Mouse (Mus musculus): ENCODE measurements around the gene Nol10. TPM values are rescaled to one million over a fixed set of nuclear protein-coding genes. Genes with fewer than 3 reads are reported as not detected.

The Nol10 gene
- polyA plus RNA-seq (2012; rRNA removed): 15.4 TPM in 2 replicates

GRCm38 (mm10) chr12:17348048-17349036 is at the start of gene Nol10:
Nol10 (plus strand) TSS chr12:17348458.
- DNase-seq (ENCODE audit: extremely low spot score in 1 of 2, low spot score in 1 of 2): peak; percentile 70 to 92

DNA sequence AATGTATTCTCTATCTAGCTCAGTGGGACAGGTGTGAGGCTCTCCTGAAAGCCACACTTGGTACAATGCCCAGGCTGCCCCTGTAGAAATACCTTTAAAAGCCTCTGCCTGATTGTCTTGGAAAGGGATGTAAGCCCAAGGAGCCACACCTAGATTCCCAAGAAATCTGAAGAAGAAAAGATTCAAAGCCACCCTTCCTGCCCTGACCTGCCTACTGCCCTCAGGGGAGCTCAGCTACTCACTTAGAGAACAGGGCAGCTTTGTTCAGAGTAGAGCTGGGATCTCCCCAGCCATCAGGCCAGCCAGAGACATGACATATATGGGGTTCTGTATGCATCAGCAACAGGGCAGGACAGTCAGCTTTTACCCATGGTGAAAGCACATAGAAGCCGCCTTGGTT is 48.4 kb upstream of the Nol10 start:
- DNase-seq (ENCODE audit: extremely low spot score in 1 of 2, low spot score in 1 of 2): no peak

DNA sequence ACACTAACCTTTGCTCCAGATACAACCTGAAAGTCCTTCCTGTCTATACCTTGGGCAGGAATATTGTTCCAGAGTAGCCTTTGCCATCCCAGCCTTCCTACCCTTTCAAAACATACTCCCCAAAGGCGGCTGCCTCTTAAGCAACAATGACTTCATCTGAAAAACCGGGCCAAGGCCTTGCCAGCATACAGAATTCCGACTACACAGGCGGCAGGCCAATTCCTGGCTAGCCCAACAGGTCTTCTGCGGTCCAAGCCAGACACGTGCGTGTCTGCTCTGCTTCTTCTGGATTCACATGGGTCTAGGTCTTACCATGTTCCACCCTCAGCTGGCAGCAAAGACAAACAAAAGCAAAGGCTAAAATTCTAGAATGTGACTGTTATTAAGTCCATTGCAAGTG is 42.8 kb upstream of the Nol10 start:
- no peak for DNase-seq (ENCODE audit: extremely low spot score in 1 of 2, low spot score in 1 of 2)

DNA sequence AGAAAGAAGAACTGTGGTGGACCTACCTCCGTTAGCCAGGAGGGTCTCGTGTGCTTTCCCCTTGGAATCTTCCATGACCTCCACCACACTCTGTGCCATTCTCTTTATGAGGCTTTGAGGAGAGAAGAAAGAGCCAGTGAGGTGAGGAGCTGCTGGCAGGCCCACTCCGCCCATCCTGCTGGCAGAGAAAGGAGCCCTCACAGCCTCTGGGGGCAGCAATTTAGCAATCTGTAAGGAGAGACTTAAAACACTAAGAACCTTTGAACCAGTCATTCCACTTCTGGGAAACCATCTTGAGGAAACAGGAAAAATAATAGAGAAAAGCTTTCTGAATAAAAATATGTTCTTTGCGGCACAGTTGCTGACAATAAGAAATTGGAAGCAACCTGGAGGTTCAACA is 40.0 kb upstream of the Nol10 start:
- DNase-seq (ENCODE audit: extremely low spot score in 1 of 2, low spot score in 1 of 2): no peak

DNA sequence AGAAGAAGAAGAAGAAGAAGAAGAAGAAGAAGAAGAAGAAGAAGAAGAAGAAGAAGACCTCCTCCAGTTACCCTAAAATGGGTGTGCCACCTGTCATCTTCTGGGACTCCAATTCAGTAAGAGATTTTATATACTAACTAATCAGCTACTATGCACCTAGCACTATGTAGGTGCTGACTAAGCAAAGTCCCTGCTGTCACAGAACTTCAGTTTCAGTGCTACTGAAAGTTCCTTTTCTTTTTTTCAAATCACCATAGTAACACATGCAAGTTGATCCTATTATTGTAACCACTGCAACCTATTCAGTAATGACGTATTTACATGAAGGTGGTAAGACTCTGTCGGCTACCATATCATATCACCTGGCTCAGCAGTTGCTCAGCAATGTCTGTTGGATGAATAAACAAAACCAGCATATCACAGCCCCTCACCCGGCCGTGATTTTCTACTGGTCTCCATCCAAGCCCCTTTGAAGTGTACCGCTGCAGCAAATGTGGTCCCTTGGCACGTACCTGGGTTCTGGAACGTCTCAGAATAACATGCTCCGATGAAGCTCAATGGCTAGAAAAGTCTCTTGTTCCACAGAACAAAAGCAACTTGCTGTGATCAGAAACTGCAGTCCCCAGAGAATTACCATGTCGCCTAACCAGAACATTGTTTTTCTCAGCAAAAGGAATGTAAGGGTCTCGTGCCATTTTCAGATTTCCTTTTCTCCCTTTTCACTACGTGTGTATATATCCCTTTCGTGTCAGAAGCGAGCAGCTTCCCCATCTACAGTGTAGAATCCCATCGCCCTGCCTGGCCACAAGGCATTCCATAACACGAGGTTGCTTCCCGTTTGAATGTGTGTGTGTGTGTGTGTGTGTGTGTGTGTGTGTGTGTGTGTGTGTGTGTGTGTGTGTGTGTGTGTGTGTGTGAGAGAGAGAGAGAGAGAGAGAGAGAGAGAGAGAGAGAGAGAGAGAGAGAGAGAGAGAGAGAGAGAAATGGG is 37.1 kb upstream of the Nol10 start:
- no peak for DNase-seq (ENCODE audit: extremely low spot score in 1 of 2, low spot score in 1 of 2)

- DNase-seq (ENCODE audit: extremely low spot score in 1 of 2, low spot score in 1 of 2): no peak
Measured at GRCm38 (mm10) chr12:17316096-17316495, 32.2 kb upstream of the Nol10 start.

GRCm38 (mm10) chr12:17317970-17318369 is 30.3 kb upstream of the Nol10 start:
- DNase-seq (ENCODE audit: extremely low spot score in 1 of 2, low spot score in 1 of 2): no peak

GRCm38 (mm10) chr12:17318453-17318852 is 29.8 kb upstream of the Nol10 start:
- no peak for DNase-seq (ENCODE audit: extremely low spot score in 1 of 2, low spot score in 1 of 2)

- peak in 1 of 2 experiments; percentile 23 for DNase-seq (ENCODE audit: extremely low spot score in 1 of 2, low spot score in 1 of 2)
Measured at GRCm38 (mm10) chr12:17324549-17325470, 23.4 kb upstream of the Nol10 start.

- DNase-seq (ENCODE audit: extremely low spot score in 1 of 2, low spot score in 1 of 2): no peak
Measured at GRCm38 (mm10) chr12:17329259-17329658, 19.0 kb upstream of the Nol10 start, which contains the start of gene Atp6v1c2. Atp6v1c2 (minus strand) TSS chr12:17329359.

- no peak for DNase-seq (ENCODE audit: extremely low spot score in 1 of 2, low spot score in 1 of 2)
Measured at GRCm38 (mm10) chr12:17333459-17333858, 14.8 kb upstream of the Nol10 start.

DNA sequence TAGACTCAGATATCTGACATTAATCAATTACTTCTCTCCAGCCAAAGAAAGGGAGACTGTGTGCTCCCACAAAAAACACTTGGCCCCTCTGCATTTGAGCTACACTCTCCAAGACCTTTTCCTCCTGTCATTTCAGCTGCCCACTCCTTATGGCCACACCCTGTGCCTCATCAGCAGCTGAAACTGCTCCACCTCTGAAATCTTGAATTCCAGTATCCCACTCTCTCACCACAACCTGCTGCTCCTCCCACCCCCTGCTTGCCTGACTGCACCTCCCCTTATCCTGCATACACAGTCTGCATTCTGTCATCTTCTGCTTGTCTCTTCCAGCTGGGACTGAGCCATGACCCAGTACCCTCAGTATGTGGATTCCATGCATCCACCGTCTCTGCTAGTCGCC is 9.9 kb upstream of the Nol10 start:
- DNase-seq (ENCODE audit: extremely low spot score in 1 of 2, low spot score in 1 of 2): no peak

DNA sequence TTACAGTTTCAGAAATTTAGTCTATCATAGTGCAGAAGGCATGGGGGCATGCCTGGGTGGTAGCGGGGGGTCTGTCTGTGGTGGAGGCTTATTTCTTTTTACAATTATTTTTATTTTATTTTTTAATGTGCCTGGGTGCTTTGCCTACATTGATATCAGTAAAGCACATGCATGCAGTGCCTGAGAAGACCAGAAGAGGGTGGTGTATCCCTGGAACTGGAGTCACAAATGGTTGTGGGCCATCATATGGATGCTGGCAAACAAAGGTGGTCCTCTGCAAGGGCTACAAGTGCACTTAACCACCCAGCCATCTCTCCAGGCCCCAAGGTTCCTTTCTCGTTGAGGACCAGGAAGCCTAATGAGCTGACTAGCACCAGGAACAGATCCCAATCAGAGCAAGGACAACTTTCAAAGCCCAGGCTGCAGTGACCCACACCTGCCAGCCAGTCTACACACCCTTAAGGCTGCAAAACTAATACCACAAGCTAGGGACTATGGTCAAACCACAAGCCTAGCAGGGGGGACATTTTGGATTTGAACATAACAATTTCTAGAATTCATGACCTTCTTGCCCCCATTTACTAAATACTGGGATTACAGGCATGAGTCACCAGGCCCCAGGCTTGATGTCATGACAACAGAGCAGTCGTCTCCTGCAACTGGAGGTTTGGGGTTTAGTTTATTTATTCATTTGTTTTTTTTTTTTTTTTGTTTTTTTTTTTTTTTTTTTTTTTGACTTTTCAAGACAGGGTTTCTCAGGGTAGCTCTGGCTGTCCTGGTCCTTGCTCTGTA is 8.9 kb upstream of the Nol10 start:
- no peak for DNase-seq (ENCODE audit: extremely low spot score in 1 of 2, low spot score in 1 of 2)

DNA sequence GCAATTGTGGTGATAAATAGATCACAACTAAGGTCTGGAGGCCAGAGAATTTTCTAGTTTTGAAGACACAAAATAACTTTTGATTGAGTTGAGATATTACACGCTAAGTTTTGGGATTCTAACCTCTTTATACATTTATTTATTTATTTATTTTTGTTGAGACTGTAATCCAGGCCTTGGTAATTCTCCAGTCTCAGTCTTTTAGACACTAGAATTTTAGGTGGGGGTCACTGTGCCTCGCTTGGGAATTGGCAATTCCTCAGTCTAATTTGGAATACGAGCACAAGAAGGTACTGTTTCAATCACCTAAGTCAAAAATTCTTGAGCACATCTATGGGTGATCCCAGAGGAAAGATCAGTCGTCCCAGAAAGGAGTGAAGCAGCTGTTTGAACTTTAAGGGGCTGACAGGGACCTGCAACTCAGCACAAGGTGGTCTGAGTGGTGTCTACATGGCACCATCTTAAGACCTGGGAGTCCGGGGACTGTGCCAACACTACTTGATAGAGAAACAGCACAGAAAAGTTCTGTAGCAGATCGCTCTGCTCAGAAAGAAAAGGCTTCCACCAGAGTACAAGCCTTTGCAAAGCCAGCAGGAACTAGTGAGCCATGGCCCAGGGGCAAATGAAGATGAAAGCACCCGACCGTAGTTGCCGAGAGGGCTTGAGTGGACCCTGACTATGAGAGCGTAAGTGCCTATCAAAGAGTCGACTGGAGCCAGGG is 771 bp upstream of the Nol10 start:
- peak in 1 of 2 experiments; percentile 17 for DNase-seq (ENCODE audit: extremely low spot score in 1 of 2, low spot score in 1 of 2)

GRCm38 (mm10) chr12:17350106-17350505 is 1.8 kb downstream of the Nol10 start:
- no peak for DNase-seq (ENCODE audit: extremely low spot score in 1 of 2, low spot score in 1 of 2)

DNA sequence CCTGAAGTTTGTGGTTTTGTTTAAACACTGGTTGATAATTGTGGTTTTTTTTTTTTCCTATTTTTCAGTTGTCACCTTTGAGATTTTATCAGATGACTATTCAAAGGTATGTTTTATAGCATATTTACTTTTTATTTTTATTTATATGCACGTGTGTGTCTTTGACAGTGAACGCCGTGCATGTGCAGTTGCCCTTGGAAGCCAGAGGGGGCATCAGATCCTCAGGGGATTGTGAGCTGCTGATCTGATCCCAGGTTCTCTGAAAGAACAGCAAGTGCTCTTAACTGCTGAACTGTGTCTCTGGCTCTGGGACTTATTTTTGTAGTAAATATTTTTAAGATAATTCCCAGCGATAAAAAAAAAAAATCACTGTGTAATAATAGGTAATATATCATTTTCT is 8.6 kb downstream of the Nol10 start:
- DNase-seq (ENCODE audit: extremely low spot score in 1 of 2, low spot score in 1 of 2): no peak

GRCm38 (mm10) chr12:17357795-17358194 is 9.5 kb downstream of the Nol10 start:
- no peak for DNase-seq (ENCODE audit: extremely low spot score in 1 of 2, low spot score in 1 of 2)

DNA sequence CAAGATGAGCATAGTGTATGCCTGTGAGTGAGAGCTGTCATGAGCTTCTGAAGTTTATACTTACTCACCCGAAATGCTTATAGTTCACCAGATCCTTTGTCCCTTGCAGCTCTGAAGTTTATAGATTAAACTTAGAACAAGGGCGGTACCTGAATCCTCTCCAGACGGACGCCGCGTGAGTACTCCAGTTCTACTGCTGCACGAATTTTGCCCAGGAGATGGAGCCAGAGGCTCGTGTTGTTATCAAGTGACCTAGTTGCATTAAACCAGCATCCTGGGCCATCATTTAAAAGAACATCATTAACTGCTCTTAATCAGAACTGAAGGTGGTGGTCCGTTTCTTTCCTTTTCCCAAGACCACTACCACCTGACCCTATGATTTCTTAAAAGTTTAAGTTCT is 10.7 kb downstream of the Nol10 start:
- DNase-seq (ENCODE audit: extremely low spot score in 1 of 2, low spot score in 1 of 2): peak in 1 of 2 experiments; percentile 55

Measured in frontal cortex, adult 2 months (tissue).